Mouse (Mus musculus) intestine, postnatal 0 days (tissue): Measurements from ENCODE around the gene Klhl32. TPM values are rescaled to one million over a fixed set of nuclear protein-coding genes. Genes with fewer than 3 reads are reported as not detected.
A peak's percentile ranks its signal among the peaks of the same experiment; 100 is the strongest.

Experiments used
- ATAC-seq: fragments of 200-750 bp; cut with Nextera tagmentation; 2 replicates; pipeline ENCODE4 v1.8.0; 2017; ENCODE audit warnings: mild to moderate bottlenecking, moderate TSS enrichment, moderate library complexity
- H3K27ac ChIP-seq: fragments of 300-500 bp; sonication (generic); 2 replicates; pipeline ENCODE4 v1.5.1; 2014; ENCODE audit warnings: mild to moderate bottlenecking, low read depth, low read length, moderate library complexity
- H3K27me3 ChIP-seq: fragments of 300-500 bp; sonication (generic); replicated peaks from 2 replicates; pipeline ENCODE4 v1.6.1; 2014; ENCODE audit warnings: low read length, mixed read lengths; ENCODE audit not compliant: control insufficient read depth, insufficient read depth
- H3K36me3 ChIP-seq: fragments of 300-500 bp; sonication (generic); 2 replicates; pipeline ENCODE4 v1.6.1; 2014; ENCODE audit warnings: mild to moderate bottlenecking, moderate library complexity; ENCODE audit not compliant: control insufficient read depth, insufficient read depth
- H3K4me1 ChIP-seq: fragments of 300-500 bp; sonication (generic); replicated peaks from 2 replicates; pipeline ENCODE4 v1.6.1; 2014; ENCODE audit warnings: antibody characterized with exemption, low read length, mixed read lengths; ENCODE audit not compliant: control insufficient read depth, insufficient read depth
- H3K4me2 ChIP-seq: fragments of 300-500 bp; sonication (generic); replicated peaks from 2 replicates; pipeline ENCODE4 v1.6.1; 2014; ENCODE audit warnings: low read depth, mild to moderate bottlenecking, moderate library complexity
- H3K4me3 ChIP-seq: fragments of 300-500 bp; sonication (generic); 2 replicates; pipeline ENCODE4 v1.5.1; 2014; ENCODE audit warnings: low read depth, low read length
- H3K9ac ChIP-seq: fragments of 300-500 bp; sonication (generic); 2 replicates; pipeline ENCODE4 v1.6.1; 2014; ENCODE audit warnings: mild to moderate bottlenecking, low read depth, low read length
- H3K9me3 ChIP-seq: fragments of 300-500 bp; sonication (generic); 2 replicates; pipeline ENCODE4 v1.6.1; 2016; ENCODE audit warnings: mixed run types; ENCODE audit not compliant: control insufficient read depth
- CTCF ChIP-seq: sonication (generic); IDR thresholded peaks from 2 replicates; pipeline ENCODE4 v1.5.1; 2016; ENCODE audit warnings: low read depth, mild to moderate bottlenecking, control low read depth, antibody characterized with exemption, moderate library complexity
- WGBS: fragments of 180-500 bp; shearing (Covaris S2); extraction: QIAGEN DNeasy Blood & Tissue Kit; methylation state at CpG from one replicate; pipeline ENCODE4 v1.1.7; 2014; 5-methylcytosine and 5-hydroxymethylcytosine counted together
- polyA plus RNA-seq: library from polyadenylated mRNA; unstranded; fragments of >200 nt; fragmentation: Nextera tagmentation; extraction: Ambion mirVana; gene quantifications from 2 replicates; pipeline ENCODE4 v1.2.1, GENCODE M21; 2015

Gene Klhl32
- polyA plus RNA-seq, 1 experiment from 2014 or later, result 2.6 TPM

DNA sequence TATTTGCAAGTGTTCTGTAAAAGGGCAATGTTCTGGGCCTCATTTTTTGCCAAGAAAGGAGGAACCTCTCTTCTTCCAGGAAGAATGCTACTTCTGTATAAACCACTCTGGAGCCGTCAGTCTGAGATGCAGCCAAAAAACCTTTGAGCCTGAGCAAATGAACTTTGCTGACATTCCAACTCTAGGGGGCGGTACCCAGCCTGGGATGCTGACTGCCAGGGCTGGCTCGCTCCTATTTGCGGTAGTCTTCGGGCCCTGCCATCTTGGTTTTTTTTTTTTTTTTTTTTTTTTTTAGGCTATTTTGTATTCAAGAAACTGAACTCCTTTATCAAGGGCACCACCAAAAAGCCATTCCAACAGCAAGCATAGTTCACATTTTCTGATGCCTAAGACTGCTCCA lies 230.5 kb downstream of the Klhl32 start:
- H3K9me3 ChIP-seq, result no peaks in the 10 kb centered on the region
- no peaks in the 10 kb centered on the region for H3K27me3 ChIP-seq
- 0 out of 2 replicates have a peak, but pooled peaks have one; percentile 2 for TF ChIP-seq CTCF
- H3K4me2 ChIP-seq, result no peak overlapping the region
- no peaks in the 10 kb centered on the region for H3K36me3 ChIP-seq
- H3K9ac ChIP-seq, result no peak overlapping the region
- H3K4me3 ChIP-seq, result no peak overlapping the region
- 79% methylated on average over 5 of the region's 5 CpGs for WGBS
- H3K27ac ChIP-seq, result no peak overlapping the region
- no peak for ATAC-seq
- H3K4me1 ChIP-seq, result no peaks in the 10 kb centered on the region

DNA sequence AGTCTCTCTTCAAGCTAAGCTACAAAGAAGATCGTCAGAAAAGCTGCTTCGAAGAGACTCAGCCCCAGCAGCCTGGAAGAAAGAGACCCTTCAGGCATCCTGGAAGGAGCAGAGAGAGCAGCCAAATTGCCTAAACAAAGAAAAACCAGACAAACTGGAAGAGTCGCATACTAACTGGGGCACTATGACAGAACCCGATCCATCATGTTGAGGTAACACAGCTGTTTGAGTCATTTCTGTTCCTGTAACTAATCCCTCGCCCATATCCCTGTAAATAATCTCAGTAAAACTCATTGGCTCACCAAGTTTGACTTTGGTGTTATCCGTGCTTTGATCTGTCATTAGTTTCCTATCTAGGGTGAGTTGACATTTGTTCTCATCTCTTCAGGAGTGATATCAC lies 230.9 kb downstream of the Klhl32 start:
- no peak overlapping the region for H3K4me3 ChIP-seq
- WGBS, result 51% methylated on average over 6 of the region's 6 CpGs
- no peaks in the 10 kb centered on the region for H3K9me3 ChIP-seq
- H3K27me3 ChIP-seq, result no peaks in the 10 kb centered on the region
- H3K4me1 ChIP-seq, result no peaks in the 10 kb centered on the region
- no peak overlapping the region for H3K9ac ChIP-seq
- H3K36me3 ChIP-seq, result no peaks in the 10 kb centered on the region
- H3K4me2 ChIP-seq, result no peak overlapping the region
- no peak for ATAC-seq
- TF ChIP-seq CTCF, result no peak
- no peak overlapping the region for H3K27ac ChIP-seq

DNA sequence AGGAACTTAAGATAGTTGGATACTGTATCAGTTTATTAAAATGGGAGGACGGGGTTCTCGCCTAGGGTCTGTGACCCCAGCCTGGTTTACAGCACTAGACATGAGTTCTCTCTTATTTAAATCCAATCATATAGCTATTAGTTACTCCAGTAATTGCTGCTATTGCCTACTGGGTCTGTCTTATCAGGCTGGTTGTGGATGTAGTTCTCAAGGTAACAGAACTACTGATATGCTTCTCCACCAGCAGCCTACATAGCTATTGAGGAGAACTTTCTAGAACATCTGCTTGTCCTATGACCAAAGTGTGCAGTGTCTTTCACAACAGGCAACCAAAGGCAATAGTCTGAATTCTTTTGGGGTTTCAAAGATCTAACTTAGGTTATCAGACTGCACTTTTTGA lies 241.4 kb downstream of the Klhl32 start:
- WGBS, result 96% methylated on average over 2 of the region's 2 CpGs
- ATAC-seq, result no peak
- no peaks in the 10 kb centered on the region for H3K4me1 ChIP-seq
- H3K4me2 ChIP-seq, result no peak overlapping the region
- H3K4me3 ChIP-seq, result no peak overlapping the region
- H3K27me3 ChIP-seq, result no peaks in the 10 kb centered on the region
- no peaks in the 10 kb centered on the region for H3K9me3 ChIP-seq
- H3K36me3 ChIP-seq, result no peaks in the 10 kb centered on the region; the same call in 1 of the 2 replicates
- no peak overlapping the region for H3K9ac ChIP-seq
- H3K27ac ChIP-seq, result no peak overlapping the region
- TF ChIP-seq CTCF, result no peak

DNA sequence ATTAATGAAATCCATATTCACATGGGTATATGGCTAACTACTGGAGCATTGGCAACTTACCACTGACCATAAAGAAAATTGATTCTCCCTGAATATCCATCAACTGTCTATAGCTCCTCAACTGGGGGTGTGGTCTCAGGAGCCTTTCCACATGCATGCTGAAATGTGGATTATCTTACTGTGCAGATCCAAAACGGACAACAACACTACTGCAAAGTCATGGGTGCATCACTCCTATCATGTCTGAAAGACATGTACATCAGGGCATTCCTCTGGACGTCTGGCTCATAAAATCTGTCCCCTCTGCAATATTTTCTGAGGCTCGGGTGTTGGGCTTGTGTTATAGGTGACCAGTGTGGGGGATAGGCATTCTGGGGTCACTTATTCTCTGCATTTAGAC lies 241.8 kb downstream of the Klhl32 start:
- H3K9me3 ChIP-seq, result no peaks in the 10 kb centered on the region
- H3K4me1 ChIP-seq, result no peaks in the 10 kb centered on the region
- no peaks in the 10 kb centered on the region; the same call in 1 of the 2 replicates for H3K36me3 ChIP-seq
- no peak for TF ChIP-seq CTCF
- 83% methylated on average over 3 of the region's 3 CpGs for WGBS
- H3K4me2 ChIP-seq, result no peak overlapping the region
- ATAC-seq, result no peak
- no peaks in the 10 kb centered on the region for H3K27me3 ChIP-seq
- H3K27ac ChIP-seq, result no peak overlapping the region
- H3K9ac ChIP-seq, result no peak overlapping the region
- no peak overlapping the region for H3K4me3 ChIP-seq

DNA sequence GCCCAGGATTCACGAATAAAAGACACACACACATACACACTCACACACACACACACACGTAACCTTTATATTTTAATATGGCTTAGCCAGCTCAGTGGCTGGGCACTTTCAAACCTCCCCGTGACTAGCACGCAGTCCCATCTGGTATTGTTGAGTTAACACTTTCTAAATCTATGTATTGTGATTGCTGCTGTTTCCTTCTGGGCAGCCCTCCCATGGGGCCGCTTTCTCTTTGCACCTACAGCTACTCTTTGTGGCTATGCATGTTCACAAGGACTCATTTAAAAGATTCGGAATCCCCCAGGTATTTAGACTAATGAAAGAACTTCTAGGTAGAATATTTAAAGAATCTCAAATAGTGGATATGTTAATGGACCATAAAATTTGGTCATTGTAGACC lies 249.2 kb downstream of the Klhl32 start:
- Histone ChIP-seq H3K27ac (no peak overlapping the region), H3K9ac (no peak overlapping the region), H3K4me1 (no peaks in the 10 kb centered on the region), H3K4me3 (no peak overlapping the region), H3K9me3 (no peaks in the 10 kb centered on the region), H3K4me2 (no peak overlapping the region), H3K36me3 (peaks cover 15% of the 10 kb centered on the region; the same call in 1 of the 2 replicates), H3K27me3 (no peaks in the 10 kb centered on the region)
- 93% methylated on average over 6 of the region's 6 CpGs for WGBS
- ATAC-seq, result no peak
- TF ChIP-seq CTCF, result no peak

DNA sequence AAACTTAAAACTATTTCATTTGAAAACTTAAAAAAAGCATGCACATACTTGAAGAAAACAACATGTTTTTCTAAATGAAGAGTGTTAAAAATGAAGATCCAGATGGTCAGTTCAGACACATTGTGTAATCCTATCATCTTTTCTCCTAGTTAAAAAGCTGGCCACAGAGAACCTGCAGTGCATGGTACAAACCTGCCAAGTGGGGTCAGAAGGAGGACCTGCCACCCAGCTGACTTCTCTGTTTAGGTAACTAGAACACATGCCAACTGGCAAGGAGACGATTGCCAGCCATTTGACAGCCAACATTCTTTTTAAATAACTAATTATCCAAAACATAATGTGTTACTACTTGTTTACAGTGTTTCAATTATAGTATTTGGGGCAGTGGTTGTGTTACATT lies 252.3 kb downstream of the Klhl32 start:
- H3K36me3 ChIP-seq, result peaks cover 15% of the 10 kb centered on the region

DNA sequence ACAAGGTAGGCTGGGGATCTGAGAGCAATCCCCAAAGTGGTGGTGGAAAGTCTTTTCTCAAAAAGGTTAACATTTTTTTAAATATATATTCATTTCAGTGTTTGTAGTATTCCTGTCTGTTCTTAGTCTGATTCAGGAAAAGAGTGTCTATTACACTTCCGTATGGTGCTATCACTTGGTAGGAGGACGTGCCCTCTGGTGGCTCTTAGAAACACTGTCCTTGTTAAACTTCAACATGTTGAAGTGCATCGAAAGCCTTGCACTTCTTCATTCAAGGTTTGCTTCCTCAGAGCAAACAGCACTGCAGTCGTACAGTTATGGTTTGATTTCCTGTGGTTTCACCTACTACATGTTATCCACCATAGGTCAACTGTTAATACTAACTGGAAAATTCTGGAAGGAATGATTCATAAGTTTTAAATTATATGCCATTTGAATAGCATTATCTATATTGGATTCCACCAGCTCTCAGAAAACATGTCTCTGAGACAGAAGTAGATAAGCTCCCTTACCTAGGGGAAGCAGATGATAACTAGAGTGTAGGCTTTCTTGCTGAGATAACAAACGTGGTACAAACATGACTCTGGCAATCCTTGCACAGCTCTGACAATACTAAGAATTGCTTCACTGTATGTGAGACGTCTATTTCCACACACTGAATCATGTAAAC lies 253.8 kb downstream of the Klhl32 start:
- Histone ChIP-seq H3K4me1 (no peaks in the 10 kb centered on the region), H3K27me3 (no peaks in the 10 kb centered on the region), H3K27ac (no peak overlapping the region), H3K9me3 (no peaks in the 10 kb centered on the region), H3K4me2 (no peak overlapping the region), H3K9ac (no peak overlapping the region), H3K4me3 (no peak overlapping the region), H3K36me3 (peaks cover 18% of the 10 kb centered on the region)
- no peak for ATAC-seq
- 0 out of 2 replicates have a peak, but pooled peaks have one; percentile 17 for TF ChIP-seq CTCF
- WGBS, result 75% methylated on average over 6 of the region's 6 CpGs

More for the DNA sequence above, 252.3 kb downstream of the Klhl32 start:
- TF ChIP-seq CTCF, result no peak
- WGBS, result 85% methylated on average over 1 of the region's 1 CpGs
- Histone ChIP-seq H3K4me3 (no peak overlapping the region), H3K9me3 (no peaks in the 10 kb centered on the region), H3K27ac (no peak overlapping the region), H3K4me2 (no peak overlapping the region), H3K27me3 (no peaks in the 10 kb centered on the region), H3K9ac (no peak overlapping the region), H3K4me1 (no peaks in the 10 kb centered on the region)
- no peak for ATAC-seq
